Mouse (Mus musculus) lung, postnatal 0 days (tissue): ENCODE measurements at regions not wholly inside any gene's neighbourhood (a gene's known extent, or its start where the extent isn't known, plus 50 kb on each side); places are given as distances from the start of the nearest gene placed in this dataset.
"Not testable (repeated sequence)": the region's sequence is repeated elsewhere in the genome, so short reads cannot be mapped to it uniquely, and the experiment has no call there.

ENCODE experiments used
- CTCF ChIP-seq: IDR thresholded peaks from 2 replicates; pipeline ENCODE4 v1.5.1; 2016; ENCODE audit warnings: antibody characterized with exemption, mild to moderate bottlenecking
- EP300 ChIP-seq: IDR thresholded peaks from 2 replicates; pipeline ENCODE4 v1.6.1; 2016; ENCODE audit warnings: antibody characterized with exemption, mild to moderate bottlenecking, control low read depth

DNA sequence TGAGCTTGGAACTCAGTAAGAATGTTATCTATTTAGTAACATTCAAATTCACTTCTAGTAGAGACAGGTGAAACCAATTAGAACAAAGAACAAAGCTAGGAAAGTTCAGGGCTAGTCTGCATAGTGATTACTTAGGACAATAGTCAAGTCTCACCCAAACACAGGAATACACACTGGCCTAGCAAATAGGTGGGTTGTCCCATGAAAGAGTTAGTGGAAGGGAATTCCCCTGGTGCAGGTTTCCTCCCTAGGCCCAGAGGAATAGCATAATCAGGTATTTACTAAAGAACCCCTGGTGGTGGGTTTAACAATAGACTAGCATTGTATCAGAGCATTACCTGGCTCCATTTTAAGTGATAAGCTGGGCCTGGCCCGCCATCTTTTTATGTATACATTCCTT lies 825.4 kb upstream of the Frg1 start:
- TF ChIP-seq CTCF, EP300: not testable (repeated sequence)
